Mouse (Mus musculus) embryo, embryonic 10 days (tissue): ENCODE measurements around the gene Cd86.
A peak's percentile ranks its signal among the peaks of the same experiment; 100 is the strongest.

Source experiments
- DNase-seq: peaks from one replicate; pipeline ENCODE4 v3.0.0-alpha.2; 2015; ENCODE audit warnings: low spot score

Gene Cd86

GRCm38 (mm10) chr16:36598265-36598664, 67.6 kb downstream of the Cd86 start:
- DNase-seq, result no peak

GRCm38 (mm10) chr16:36596671-36597410, 69.0 kb downstream of the Cd86 start:
- DNase-seq, result no peak

GRCm38 (mm10) chr16:36589898-36590297, 76.0 kb downstream of the Cd86 start:
- no peak for DNase-seq

- no peak for DNase-seq
These were observed 77.9 kb downstream of the Cd86 start for GRCm38 (mm10) chr16:36587971-36588370.

- no peak for DNase-seq
These were observed 83.8 kb downstream of the Cd86 start for GRCm38 (mm10) chr16:36582073-36582472.

GRCm38 (mm10) chr16:36571942-36572341, 93.9 kb downstream of the Cd86 start:
- DNase-seq, result no peak

- DNase-seq, result peak; percentile 23
These were observed 104.2 kb downstream of the Cd86 start, which contains the start of gene Casr for GRCm38 (mm10) chr16:36561386-36562338. Casr (minus strand) TSS chr16:36562141.

- DNase-seq, result no peak
These were observed 106.3 kb downstream of the Cd86 start for GRCm38 (mm10) chr16:36559573-36559972.

- DNase-seq, result no peak
These were observed 110.2 kb downstream of the Cd86 start for GRCm38 (mm10) chr16:36555672-36556165.
